Mouse (Mus musculus): ENCODE data around the gene Ezh2.

The Ezh2 gene

GRCm38 (mm10) chr6:47535333-47535732, 59.8 kb downstream of the Ezh2 start:
- no peak for DNase-seq

GRCm38 (mm10) chr6:47532547-47532946, 62.6 kb downstream of the Ezh2 start:
- DNase-seq, result no peak

GRCm38 (mm10) chr6:47527655-47528054, 67.5 kb downstream of the Ezh2 start:
- DNase-seq, result no peak

- DNase-seq, result no peak
Measured at GRCm38 (mm10) chr6:47527129-47527528, 68.0 kb downstream of the Ezh2 start.

- DNase-seq, result no peak
Measured at GRCm38 (mm10) chr6:47526446-47526845, 68.7 kb downstream of the Ezh2 start.

- DNase-seq, result no peak
Measured at GRCm38 (mm10) chr6:47525041-47525440, 70.1 kb downstream of the Ezh2 start.

- DNase-seq, result no peak
Measured at GRCm38 (mm10) chr6:47522431-47522830, 72.7 kb downstream of the Ezh2 start.

- DNase-seq, result no peak
Measured at GRCm38 (mm10) chr6:47520030-47520429, 75.1 kb downstream of the Ezh2 start.

GRCm38 (mm10) chr6:47494562-47494961, 100.6 kb downstream of the Ezh2 start:
- no peak for DNase-seq

- DNase-seq, result no peak
Measured at GRCm38 (mm10) chr6:47482027-47482426, 113.1 kb downstream of the Ezh2 start.
